In the genomic region with DNA sequence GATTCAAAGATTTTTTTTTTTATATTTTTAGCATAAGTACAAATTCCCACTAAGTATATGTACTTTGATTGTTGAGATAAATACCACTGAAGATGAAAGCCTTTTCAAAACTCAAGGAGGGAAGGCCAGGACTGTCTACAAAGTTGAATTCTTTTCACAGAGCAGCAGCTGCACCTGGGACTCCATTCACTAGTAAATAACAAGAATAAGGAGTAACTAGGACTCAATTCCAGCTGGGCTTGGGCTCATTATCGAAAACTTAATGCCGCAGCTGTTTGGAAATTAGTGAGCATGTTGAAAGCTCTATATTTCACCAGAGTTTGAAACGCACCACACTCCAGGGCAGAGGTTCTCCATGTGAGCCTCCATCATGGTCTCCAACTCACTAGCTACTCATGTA, we compare ENCODE assay signal across 22 mouse cellular contexts.
DNase-seq lines count a peak whose midpoint lies in the region; ATAC-seq and TF ChIP-seq lines count a peak whose summit lies in the region.
"Had no signal": no experiment of that assay in that cellular context is flagged by ENCODE, and none has a peak within 500 bp of the region (broad histone marks: within the 10 kb centered on the region; RNA-seq: fewer than 3 reads in every experiment).

No protein-coding gene starts in this region.

- no peaks in the 10 kb centered on the region for H3K27me3 ChIP-seq in forebrain, embryonic 11.5 days (ENCODE audit: control insufficient read depth, insufficient read depth, low read length)
- no peaks in the 10 kb centered on the region for H3K27me3 ChIP-seq in forebrain, embryonic 10.5 days (ENCODE audit: poor library complexity, severe bottlenecking)
- H3K27me3 ChIP-seq in embryonic facial prominence, embryonic 14.5 days (replicated peaks; ENCODE audit: control insufficient read depth, insufficient read depth, low read length) = no peaks in the 10 kb centered on the region
- H3K27me3 ChIP-seq in forebrain, embryonic 14.5 days (replicated peaks; ENCODE audit: control insufficient read depth, insufficient read depth, low read length) = no peaks in the 10 kb centered on the region
- H3K27me3 ChIP-seq in forebrain, postnatal 0 days (ENCODE audit: insufficient read depth, low read length) = no peaks in the 10 kb centered on the region
- H3K27me3 ChIP-seq: embryonic facial prominence, embryonic 13.5 days; hindbrain, embryonic 12.5 days; hindbrain, embryonic 15.5 days had no signal

- 0 out of 2 replicates have a peak, but pooled peaks cover 2% of the 10 kb centered on the region for H3K4me1 ChIP-seq in forebrain, embryonic 11.5 days (replicated peaks; ENCODE audit: control insufficient read depth, insufficient read depth, low read length)
- H3K4me1 ChIP-seq in forebrain, embryonic 10.5 days = peaks cover 23% of the 10 kb centered on the region
- H3K4me1 ChIP-seq in embryonic facial prominence, embryonic 14.5 days (ENCODE audit: control insufficient read depth, insufficient read depth, low read length) = no peaks in the 10 kb centered on the region
- peaks cover 14% of the 10 kb centered on the region for H3K4me1 ChIP-seq in forebrain, embryonic 14.5 days (ENCODE audit: control insufficient read depth, insufficient read depth, low read length)
- H3K4me1 ChIP-seq in forebrain, postnatal 0 days (ENCODE audit: insufficient read depth) = no peaks in the 10 kb centered on the region

- TF ChIP-seq CTCF in forebrain, postnatal 0 days (IDR thresholded peaks at IDR 0.05; ENCODE audit: low read depth) = no peak

- H3K4me2 ChIP-seq in forebrain, embryonic 11.5 days (ENCODE audit: low read depth, low read length, severe bottlenecking) = no peak overlapping the region
- H3K4me2 ChIP-seq in embryonic facial prominence, embryonic 14.5 days (ENCODE audit: low read depth, low read length) = no peak overlapping the region
- H3K4me2 ChIP-seq in forebrain, embryonic 14.5 days (ENCODE audit: low read length) = no peak overlapping the region
- H3K4me2 ChIP-seq in forebrain, postnatal 0 days (ENCODE audit: low read depth) = no peak overlapping the region
- H3K4me2 ChIP-seq: embryonic facial prominence, embryonic 13.5 days; heart, embryonic 11.5 days; hindbrain, embryonic 12.5 days had no signal

- DNase-seq in forebrain, embryonic 11.5 days (ENCODE audit: low spot score) = no peak
- DNase-seq in forebrain, embryonic 10.5 days (ENCODE audit: extremely low spot score, low spot score) = no peak
- DNase-seq in embryonic facial prominence, embryonic 14.5 days (ENCODE audit: low spot score) = peak; percentile 37
- peak; percentile 64 for DNase-seq in forebrain, embryonic 14.5 days (ENCODE audit: low spot score)
- peak; percentile 22 for DNase-seq in forebrain, postnatal 0 days
- no peak for DNase-seq in left cerebral cortex, postnatal 36 days (ENCODE audit: low spot score in 2 of 2)
- no peak for DNase-seq in heart, adult 11 months
- no peak for DNase-seq in cerebellum, postnatal 14 days
- DNase-seq: adrenal gland, adult 2 months; adrenal gland, postnatal 14 days; cerebellum, adult 11-12 months; cerebellum, adult 8-10 months; cerebellum, postnatal 10 days; gastrocnemius, postnatal 10 days; gastrocnemius, postnatal 36 days; kidney, adult 2 months had no signal

- no peaks in the 10 kb centered on the region for H3K9me3 ChIP-seq in forebrain, embryonic 11.5 days (ENCODE audit: control insufficient read depth, low read length)
- H3K9me3 ChIP-seq in forebrain, embryonic 10.5 days = no peaks in the 10 kb centered on the region; the same call in 1 of the 2 replicates
- H3K9me3 ChIP-seq in embryonic facial prominence, embryonic 14.5 days (ENCODE audit: control insufficient read depth, low read length) = no peaks in the 10 kb centered on the region
- no peaks in the 10 kb centered on the region for H3K9me3 ChIP-seq in forebrain, embryonic 14.5 days (replicated peaks; ENCODE audit: control insufficient read depth, low read length)
- no peaks in the 10 kb centered on the region for H3K9me3 ChIP-seq in forebrain, postnatal 0 days (ENCODE audit: low read length)
- H3K9me3 ChIP-seq: embryonic facial prominence, embryonic 13.5 days; hindbrain, embryonic 12.5 days; hindbrain, embryonic 15.5 days had no signal

- ATAC-seq in forebrain, embryonic 11.5 days (replicated peaks; ENCODE audit: low FRiP score) = 0 out of 2 replicates have a peak, but pooled peaks have one; percentile 21
- ATAC-seq in embryonic facial prominence, embryonic 14.5 days (ENCODE audit: low read depth) = no peak
- peak; percentile 61; the same call in 1 of the 2 replicates for ATAC-seq in forebrain, embryonic 14.5 days
- ATAC-seq in forebrain, postnatal 0 days = peak; percentile 63; the same call in 1 of the 2 replicates
- ATAC-seq: CD4-positive, CD25-positive, alpha-beta regulatory T cell, adult 4 months; intestine, postnatal 0 days had no signal

- 49% methylated on average over 3 of the region's 3 CpGs for WGBS in forebrain, embryonic 11.5 days
- 81% methylated on average over 3 of the region's 3 CpGs for WGBS in forebrain, embryonic 10.5 days
- 60% methylated on average over 3 of the region's 3 CpGs for WGBS in embryonic facial prominence, embryonic 14.5 days
- 20% methylated on average over 3 of the region's 3 CpGs for WGBS in forebrain, embryonic 14.5 days
- 25% methylated on average over 3 of the region's 3 CpGs for WGBS in forebrain, postnatal 0 days

- intact Hi-C loops in left cerebral cortex, postnatal 36 days (cut with DNase I) = no loop called here

- peak overlapping the region; percentile 12; the same call in 1 of the 2 replicates for H3K27ac ChIP-seq in forebrain, embryonic 11.5 days (ENCODE audit: low read depth, low read length)
- no peak overlapping the region for H3K27ac ChIP-seq in forebrain, embryonic 10.5 days
- H3K27ac ChIP-seq in embryonic facial prominence, embryonic 14.5 days (replicated peaks; ENCODE audit: low read depth, low read length) = no peak overlapping the region
- H3K27ac ChIP-seq in forebrain, embryonic 14.5 days (ENCODE audit: low read depth, low read length) = 0 out of 2 replicates have a peak overlapping the region, but pooled peaks have one; percentile 6
- no peak overlapping the region for H3K27ac ChIP-seq in forebrain, postnatal 0 days (ENCODE audit: low read depth, low read length)
- H3K27ac ChIP-seq: hindbrain, embryonic 15.5 days had no signal

- H3K9ac ChIP-seq in forebrain, embryonic 11.5 days (ENCODE audit: low read length) = no peak overlapping the region
- no peak overlapping the region for H3K9ac ChIP-seq in embryonic facial prominence, embryonic 14.5 days (ENCODE audit: low read depth, low read length)
- no peak overlapping the region for H3K9ac ChIP-seq in forebrain, embryonic 14.5 days (ENCODE audit: low read length)
- H3K9ac ChIP-seq in forebrain, postnatal 0 days = no peak overlapping the region
- H3K9ac ChIP-seq: embryonic facial prominence, embryonic 13.5 days; hindbrain, embryonic 12.5 days; hindbrain, embryonic 15.5 days had no signal

- no peaks in the 10 kb centered on the region for H3K36me3 ChIP-seq in forebrain, embryonic 11.5 days (ENCODE audit: control insufficient read depth, insufficient read depth, low read length)
- no peaks in the 10 kb centered on the region for H3K36me3 ChIP-seq in forebrain, embryonic 10.5 days (replicated peaks)
- H3K36me3 ChIP-seq in embryonic facial prominence, embryonic 14.5 days (ENCODE audit: control insufficient read depth, insufficient read depth, low read length) = no peaks in the 10 kb centered on the region
- no peaks in the 10 kb centered on the region for H3K36me3 ChIP-seq in forebrain, embryonic 14.5 days (ENCODE audit: control insufficient read depth, insufficient read depth, low read length)
- H3K36me3 ChIP-seq in forebrain, postnatal 0 days (ENCODE audit: insufficient read depth) = no peaks in the 10 kb centered on the region
- H3K36me3 ChIP-seq: embryonic facial prominence, embryonic 13.5 days; hindbrain, embryonic 12.5 days; hindbrain, embryonic 15.5 days had no signal

- no peak overlapping the region for H3K4me3 ChIP-seq in forebrain, embryonic 11.5 days (ENCODE audit: low read depth, low read length)
- H3K4me3 ChIP-seq in forebrain, embryonic 10.5 days = no peak overlapping the region
- H3K4me3 ChIP-seq in embryonic facial prominence, embryonic 14.5 days (ENCODE audit: low read depth, low read length) = no peak overlapping the region
- no peak overlapping the region for H3K4me3 ChIP-seq in forebrain, embryonic 14.5 days (ENCODE audit: low read depth, low read length)
- H3K4me3 ChIP-seq in forebrain, postnatal 0 days (ENCODE audit: low read depth, low read length) = no peak overlapping the region
- H3K4me3 ChIP-seq: embryonic facial prominence, embryonic 13.5 days; hindbrain, embryonic 12.5 days; hindbrain, embryonic 15.5 days had no signal

Comparison
In these comparisons a context has a peak if more than half of its experiments do, and no peak if none do; other contexts are left out.
1. DNase-seq: peak in embryonic facial prominence, embryonic 14.5 days (single experiment), forebrain, embryonic 14.5 days (single experiment) and forebrain, postnatal 0 days (single experiment); none in forebrain, embryonic 11.5 days (single experiment), forebrain, embryonic 10.5 days (single experiment), left cerebral cortex, postnatal 36 days (0 of 2), heart, adult 11 months (single experiment) and cerebellum, postnatal 14 days (0 of 2).
2. H3K27ac ChIP-seq: peak in forebrain, embryonic 11.5 days (single experiment) and forebrain, embryonic 14.5 days (single experiment); none in forebrain, embryonic 10.5 days (single experiment), embryonic facial prominence, embryonic 14.5 days (single experiment) and forebrain, postnatal 0 days (single experiment).